Mouse (Mus musculus) lung, postnatal 0 days (tissue): ENCODE results near the gene Ryk.

Experiments
- CTCF ChIP-seq: IDR thresholded peaks from 2 replicates; pipeline ENCODE4 v1.5.1; 2016; ENCODE audit warnings: antibody characterized with exemption, mild to moderate bottlenecking
- EP300 ChIP-seq: IDR thresholded peaks from 2 replicates; pipeline ENCODE4 v1.6.1; 2016; ENCODE audit warnings: antibody characterized with exemption, mild to moderate bottlenecking, control low read depth

DNA sequence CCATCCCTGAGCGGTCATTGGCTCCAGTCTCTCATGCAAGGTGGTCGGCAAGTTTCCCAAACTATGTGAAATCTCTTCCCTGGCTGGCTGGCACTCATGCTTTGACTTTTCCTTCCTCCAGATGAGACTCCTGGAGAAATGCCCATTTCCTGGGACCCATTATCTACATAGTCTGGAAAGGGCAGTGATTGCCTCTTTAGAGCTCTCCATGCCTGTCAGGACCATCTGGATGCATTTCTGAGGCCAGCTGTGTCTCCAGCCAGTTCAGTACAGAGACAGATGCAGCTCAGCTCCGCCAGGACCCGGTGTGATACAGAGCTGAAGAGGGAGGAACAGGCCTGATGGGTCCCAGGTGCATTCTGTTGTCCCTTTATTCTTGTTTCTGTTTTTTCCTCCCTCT lies 107.5 kb downstream of the Ryk start:
- TF ChIP-seq CTCF (no peak), EP300 (no peak)
